ENCODE assay signal across 23 mouse cellular contexts in the genomic region with DNA sequence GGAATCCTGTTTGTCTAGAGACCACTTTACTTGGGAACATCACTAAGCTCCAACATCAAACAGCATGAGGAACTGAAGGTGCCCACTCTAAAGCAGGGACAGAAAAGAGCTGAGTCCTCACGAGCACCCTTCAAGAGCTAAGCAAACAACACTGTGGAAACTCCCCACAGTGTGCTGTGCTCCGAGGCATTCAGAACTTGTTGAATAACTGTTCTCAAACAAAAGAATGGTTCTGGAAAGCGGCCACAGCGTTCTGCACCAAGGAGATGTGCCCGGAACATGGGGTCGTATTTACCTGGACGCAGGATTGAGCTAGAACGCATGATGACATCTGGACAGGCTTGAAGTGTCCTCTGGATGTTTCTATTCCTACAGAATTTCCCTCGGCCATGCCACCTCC. TPM values are rescaled to one million over a fixed set of nuclear protein-coding genes. Genes with fewer than 3 reads are reported as not detected.
DNase-seq lines count a peak whose midpoint lies in the region; ATAC-seq and TF ChIP-seq lines count a peak whose summit lies in the region.
"Had no signal": no experiment of that assay in that cellular context is flagged by ENCODE, and none has a peak within 500 bp of the region (broad histone marks: within the 10 kb centered on the region; RNA-seq: fewer than 3 reads in every experiment).

No protein-coding gene starts in this region.

- no peak overlapping the region for H3K4me3 ChIP-seq in left cerebral cortex, adult 2 months
- no peak overlapping the region for H3K4me3 ChIP-seq in lung, embryonic 14.5 days (ENCODE audit: low read depth, low read length)
- H3K4me3 ChIP-seq in embryonic facial prominence, embryonic 10.5 days: no peak overlapping the region
- H3K4me3 ChIP-seq in hindbrain, embryonic 14.5 days (replicated peaks; ENCODE audit: low read length): no peak overlapping the region
- H3K4me3 ChIP-seq: embryonic facial prominence, embryonic 15.5 days; erythroblast, embryonic 14.5 days; gastrocnemius, adult 2 months; heart, embryonic 13.5 days; hindbrain, embryonic 12.5 days had no signal

- no peak for TF ChIP-seq CTCF in left cerebral cortex, adult 2 months (IDR thresholded peaks at IDR 0.05)
- TF ChIP-seq CTCF in lung, embryonic 14.5 days (IDR thresholded peaks at IDR 0.05; ENCODE audit: low read depth): no peak

- no peaks in the 10 kb centered on the region for H3K4me1 ChIP-seq in lung, embryonic 14.5 days (ENCODE audit: insufficient read depth)
- no peaks in the 10 kb centered on the region for H3K4me1 ChIP-seq in embryonic facial prominence, embryonic 10.5 days
- no peaks in the 10 kb centered on the region for H3K4me1 ChIP-seq in hindbrain, embryonic 14.5 days (replicated peaks; ENCODE audit: control insufficient read depth, insufficient read depth, low read length)
- H3K4me1 ChIP-seq: embryonic facial prominence, embryonic 15.5 days; hindbrain, embryonic 12.5 days had no signal

- intact Hi-C loops in left cerebral cortex, adult 2 months (cut with DNase I): no loop called here

- H3K9ac ChIP-seq in lung, embryonic 14.5 days: no peak overlapping the region
- H3K9ac ChIP-seq in hindbrain, embryonic 14.5 days: no peak overlapping the region
- H3K9ac ChIP-seq: embryonic facial prominence, embryonic 15.5 days; heart, embryonic 13.5 days; hindbrain, embryonic 12.5 days had no signal

- no peaks in the 10 kb centered on the region for H3K9me3 ChIP-seq in lung, embryonic 14.5 days (ENCODE audit: low read depth, low read length)
- no peaks in the 10 kb centered on the region for H3K9me3 ChIP-seq in embryonic facial prominence, embryonic 10.5 days
- no peaks in the 10 kb centered on the region for H3K9me3 ChIP-seq in hindbrain, embryonic 14.5 days (ENCODE audit: control insufficient read depth, low read length)
- H3K9me3 ChIP-seq: embryonic facial prominence, embryonic 15.5 days; heart, embryonic 13.5 days; hindbrain, embryonic 12.5 days had no signal

- no peak overlapping the region for H3K4me2 ChIP-seq in lung, embryonic 14.5 days
- no peak overlapping the region for H3K4me2 ChIP-seq in hindbrain, embryonic 14.5 days (replicated peaks)
- H3K4me2 ChIP-seq: embryonic facial prominence, embryonic 15.5 days; heart, embryonic 13.5 days; hindbrain, embryonic 12.5 days had no signal

- DNase-seq in left cerebral cortex, adult 2 months (ENCODE audit: extremely low spot score in 1 of 2, low spot score in 2 of 2): no peak
- no peak for DNase-seq in left cerebral cortex, adult 18-20 months (ENCODE audit: low spot score in 2 of 2)
- peak; percentile 49 for DNase-seq in lung, embryonic 14.5 days
- peak; percentile 63 for DNase-seq in lung, postnatal 10 days
- DNase-seq in lung, postnatal 4 days: peak; percentile 54 to 65
- DNase-seq in embryonic facial prominence, embryonic 10.5 days (ENCODE audit: low spot score): no peak
- DNase-seq in hindbrain, embryonic 14.5 days (ENCODE audit: low spot score): no peak
- no peak for DNase-seq in layer of hippocampus, adult 11-12 months (ENCODE audit: low spot score)
- DNase-seq: adrenal gland, postnatal 14 days; cerebellum, adult 11-12 months; cerebellum, adult 9-10 months; cerebellum, postnatal 25 days; gastrocnemius, adult 2 months; gastrocnemius, postnatal 25 days; heart, adult 11 months; heart, postnatal 4 days had no signal

- H3K27ac ChIP-seq in left cerebral cortex, adult 2 months: peak overlapping the region; percentile 33; the same call in 1 of the 2 replicates
- H3K27ac ChIP-seq in lung, embryonic 14.5 days (ENCODE audit: low read depth): no peak overlapping the region
- no peak overlapping the region for H3K27ac ChIP-seq in embryonic facial prominence, embryonic 10.5 days (replicated peaks)
- H3K27ac ChIP-seq in hindbrain, embryonic 14.5 days: no peak overlapping the region
- H3K27ac ChIP-seq: embryonic facial prominence, embryonic 15.5 days; gastrocnemius, adult 2 months; heart, embryonic 13.5 days; hindbrain, embryonic 12.5 days; hindbrain, postnatal 0 days had no signal

- no peaks in the 10 kb centered on the region for H3K27me3 ChIP-seq in lung, embryonic 14.5 days (ENCODE audit: insufficient read depth, low read length)
- no peaks in the 10 kb centered on the region for H3K27me3 ChIP-seq in embryonic facial prominence, embryonic 10.5 days (replicated peaks; ENCODE audit: low read depth, poor library complexity, severe bottlenecking)
- no peaks in the 10 kb centered on the region for H3K27me3 ChIP-seq in hindbrain, embryonic 14.5 days (ENCODE audit: control insufficient read depth, insufficient read depth, low read length)
- H3K27me3 ChIP-seq: embryonic facial prominence, embryonic 15.5 days; heart, embryonic 13.5 days; hindbrain, embryonic 12.5 days had no signal

- no peaks in the 10 kb centered on the region for H3K36me3 ChIP-seq in lung, embryonic 14.5 days (ENCODE audit: insufficient read depth)
- peaks cover 8% of the 10 kb centered on the region; the same call in 1 of the 2 replicates for H3K36me3 ChIP-seq in embryonic facial prominence, embryonic 10.5 days (replicated peaks)
- no peaks in the 10 kb centered on the region for H3K36me3 ChIP-seq in hindbrain, embryonic 14.5 days (replicated peaks; ENCODE audit: control insufficient read depth, insufficient read depth)
- H3K36me3 ChIP-seq: embryonic facial prominence, embryonic 15.5 days; heart, embryonic 13.5 days; hindbrain, embryonic 12.5 days had no signal

- 61% methylated on average over 9 of the region's 9 CpGs for WGBS in lung, embryonic 14.5 days
- WGBS in embryonic facial prominence, embryonic 10.5 days: 93% methylated on average over 9 of the region's 9 CpGs
- WGBS in hindbrain, embryonic 14.5 days: 90% methylated on average over 9 of the region's 9 CpGs

- ATAC-seq in lung, embryonic 14.5 days (ENCODE audit: insufficient read depth): peak; percentile 66
- no peak for ATAC-seq in hindbrain, embryonic 14.5 days (ENCODE audit: low FRiP score)
- ATAC-seq: forebrain, embryonic 16.5 days; hindbrain, postnatal 0 days had no signal

RNA-seq across cellular contexts. Expression of a gene that starts 16.0 kb away (rescaled TPM):
- under 1 TPM; 0.19 to 0.25 TPM for total RNA-seq in left cerebral cortex, adult 2 months (2021)
- not detected for total RNA-seq in left cerebral cortex, adult 18-20 months (2021)
- polyA plus RNA-seq in lung, embryonic 14.5 days (2014; fragmentation: Nextera tagmentation; extraction: Ambion mirVana): 0.16 TPM in 1 of 2 replicates, not detected in the other
- 0.07 TPM in 1 of 2 replicates, not detected in the other for polyA plus RNA-seq in embryonic facial prominence, embryonic 10.5 days (2016; fragmentation: Nextera tagmentation; extraction: Ambion mirVana)
- polyA plus RNA-seq in hindbrain, embryonic 14.5 days (2014; fragmentation: Nextera tagmentation; extraction: Ambion mirVana): 0.21 and 0.22 TPM in 2 replicates
- total RNA-seq: gastrocnemius, adult 2 months; gastrocnemius, postnatal 25 days; hindbrain, postnatal 0 days; MEL had no signal
- polyA plus RNA-seq: erythroblast, embryonic 14.5 days; heart, embryonic 13.5 days had no signal

RNA-seq across cellular contexts. Expression of a gene that starts 44.6 kb away (rescaled TPM):
- total RNA-seq in left cerebral cortex, adult 2 months (2021): 100 to 1,000 TPM; 150 to 151 TPM
- 100 to 1,000 TPM; 149 TPM for total RNA-seq in left cerebral cortex, adult 18-20 months (2021)
- polyA plus RNA-seq in lung, embryonic 14.5 days (2014; fragmentation: Nextera tagmentation; extraction: Ambion mirVana): 189 and 201 TPM in 2 replicates
- 169 and 171 TPM in 2 replicates for polyA plus RNA-seq in embryonic facial prominence, embryonic 10.5 days (2016; fragmentation: Nextera tagmentation; extraction: Ambion mirVana)
- polyA plus RNA-seq in hindbrain, embryonic 14.5 days (2014; fragmentation: Nextera tagmentation; extraction: Ambion mirVana): 292 and 314 TPM in 2 replicates

Comparison
In these comparisons a context has a peak if more than half of its experiments do, and no peak if none do; other contexts are left out.
1. DNase-seq: peak in lung, embryonic 14.5 days (single experiment), lung, postnatal 10 days (single experiment) and lung, postnatal 4 days (2 of 2); none in left cerebral cortex, adult 2 months (0 of 2), left cerebral cortex, adult 18-20 months (0 of 2), embryonic facial prominence, embryonic 10.5 days (single experiment), hindbrain, embryonic 14.5 days (single experiment) and layer of hippocampus, adult 11-12 months (single experiment).